Mouse (Mus musculus): ENCODE data around the gene Ceacam20.

GRCm38 (mm10) chr7:19964985-19965579 lies at the start of gene Ceacam20:
- TF ChIP-seq POLR2A (IDR thresholded peaks at IDR 0.05; ENCODE audit: low read depth, low read length) (no peak), CTCF (IDR thresholded peaks at IDR 0.05; ENCODE audit: borderline replicate concordance, insufficient read depth, low read length) (no peak)

Measured in embryonic fibroblast, embryonic 13.5 days (primary cell).